Mouse (Mus musculus) left cerebral cortex, postnatal 10 days (tissue): ENCODE measurements around the gene Chil5. TPM values are rescaled to one million over a fixed set of nuclear protein-coding genes. Genes with fewer than 3 reads are reported as not detected.
"Not testable (repeated sequence)": the region's sequence is repeated elsewhere in the genome, so short reads cannot be mapped to it uniquely, and the experiment has no call there.

ENCODE experiments used
- DNase-seq, 2 experiments: peaks; one replicate each; pipeline ENCODE4 v3.0.0; 2021 to 2022; ENCODE audit warnings: low spot score in 2 of 2, mixed read lengths in 1 of 2; ENCODE audit errors: extremely low spot score in 1 of 2
- intact Hi-C: fragments of 180-260 bp; cut with DNase I; formaldehyde crosslinking; loops from one replicate; pipeline ENCODE4 v1.15.1; 2025
- total RNA-seq, 2 experiments: library from RNA; stranded (reverse); gene quantifications; 2 replicates each; pipeline ENCODE4 v1.2.3; 2021

Chil5 gene
- total RNA-seq = not detected

GRCm38 (mm10) chr3:106032781-106033180 is at the start of gene Chil5:
Gene Chil5 (minus strand): TSS chr3:106032814.
- intact Hi-C loops = no loop called here
- DNase-seq = no peak

GRCm38 (mm10) chr3:106074824-106075223 is 42.2 kb upstream of the Chil5 start:
- intact Hi-C loops = no loop called here
- no peak for DNase-seq

- intact Hi-C loops = no loop called here
Measured at GRCm38 (mm10) chr3:106070994-106071393, 38.4 kb upstream of the Chil5 start.

GRCm38 (mm10) chr3:106067707-106068106 is 35.1 kb upstream of the Chil5 start:
- DNase-seq, intact Hi-C loops: not testable (repeated sequence)

More at GRCm38 (mm10) chr3:106070994-106071393, 38.4 kb upstream of the Chil5 start:
- no peak for DNase-seq

- intact Hi-C loops = no loop called here
- DNase-seq = no peak
Measured at GRCm38 (mm10) chr3:106057966-106058365, 25.4 kb upstream of the Chil5 start.

GRCm38 (mm10) chr3:106051896-106052295 is 19.3 kb upstream of the Chil5 start:
- intact Hi-C loops = no loop called here

GRCm38 (mm10) chr3:106040306-106040705 is 7.7 kb upstream of the Chil5 start:
- no peak for DNase-seq
- intact Hi-C loops = no loop called here

More at GRCm38 (mm10) chr3:106051896-106052295, 19.3 kb upstream of the Chil5 start:
- no peak for DNase-seq

GRCm38 (mm10) chr3:106024135-106024534 is 8.5 kb downstream of the Chil5 start:
- no peak for DNase-seq
- intact Hi-C loops = loop anchor here (5.0 kb wide), 2 partner anchors 423 to 858 kb away; no protein-coding TSS in a partner anchor

- intact Hi-C loops = loop anchor here (5.0 kb wide), 2 partner anchors 425 to 860 kb away; no protein-coding TSS in a partner anchor
- DNase-seq = peak in 1 of 2 experiments; percentile 9
Measured at GRCm38 (mm10) chr3:106021840-106022239, 10.8 kb downstream of the Chil5 start.

- intact Hi-C loops = no loop called here
- no peak for DNase-seq
Measured at GRCm38 (mm10) chr3:106014546-106014945, 18.1 kb downstream of the Chil5 start, which contains the start of gene Pifo. Gene Pifo (minus strand): TSS chr3:106014646.

- DNase-seq, intact Hi-C loops: not testable (repeated sequence)
Measured at GRCm38 (mm10) chr3:106003360-106003759, 29.3 kb downstream of the Chil5 start.

GRCm38 (mm10) chr3:106001416-106002370 is 30.9 kb downstream of the Chil5 start:
- intact Hi-C loops = no loop called here
- peak; percentile 14 to 31 for DNase-seq

- no peak for DNase-seq
- intact Hi-C loops = no loop called here
Measured at GRCm38 (mm10) chr3:106000707-106001375, 31.8 kb downstream of the Chil5 start.

GRCm38 (mm10) chr3:105994730-105995129 is 37.9 kb downstream of the Chil5 start:
- intact Hi-C loops = loop anchor here (5.0 to 10.0 kb wide), 2 partner anchors 453 to 880 kb away; no protein-coding TSS in a partner anchor

GRCm38 (mm10) chr3:105991653-105992283 is 40.8 kb downstream of the Chil5 start:
- DNase-seq = peak in 1 of 2 experiments; percentile 38
- intact Hi-C loops = loop anchor here (5.0 to 10.0 kb wide), 2 partner anchors 456 to 883 kb away; no protein-coding TSS in a partner anchor

More at GRCm38 (mm10) chr3:105994730-105995129, 37.9 kb downstream of the Chil5 start:
- DNase-seq = no peak

GRCm38 (mm10) chr3:105989611-105990010 is 43.0 kb downstream of the Chil5 start:
- intact Hi-C loops = loop anchor here (5.0 to 10.0 kb wide), 2 partner anchors 458 to 885 kb away; no protein-coding TSS in a partner anchor
- not testable (repeated sequence) for DNase-seq

GRCm38 (mm10) chr3:105974174-105974573 is 58.4 kb downstream of the Chil5 start:
- intact Hi-C loops = no loop called here
- no peak for DNase-seq

GRCm38 (mm10) chr3:105973411-105973810 is 59.2 kb downstream of the Chil5 start, which contains the start of gene Ovgp1:
Gene Ovgp1 (plus strand): TSS chr3:105973711.
- intact Hi-C loops = no loop called here
- no peak for DNase-seq
